Mouse (Mus musculus): ENCODE results near the gene Snd1. TPM values are rescaled to one million over a fixed set of nuclear protein-coding genes. Genes with fewer than 3 reads are reported as not detected.

The Snd1 gene
- polyA plus RNA-seq, 1 experiment from 2014 or later: 104 TPM

DNA sequence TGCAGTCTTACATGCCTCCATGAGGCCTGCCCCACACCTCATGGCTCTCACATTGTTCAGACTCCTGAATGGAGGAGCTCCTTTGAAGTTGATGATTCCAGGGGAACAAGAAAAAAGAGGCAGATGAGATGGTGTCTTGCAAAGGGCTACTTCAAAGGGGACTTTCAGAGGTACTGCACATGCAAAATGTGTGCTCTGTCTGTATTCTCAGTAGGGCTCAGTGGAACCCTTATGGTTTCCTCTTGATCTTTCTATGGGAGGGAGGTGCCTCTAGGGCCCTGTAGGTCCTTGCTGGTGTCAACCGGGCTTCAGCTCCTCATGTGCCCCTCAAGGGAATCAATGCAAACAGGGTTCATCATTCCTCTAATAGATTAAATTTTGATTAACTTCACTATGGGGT lies 197.4 kb downstream of the Snd1 start:
- no peak overlapping the region for H3K4me2 ChIP-seq
- WGBS: 84% methylated on average over 1 of the region's 1 CpGs
- no peak overlapping the region for H3K9ac ChIP-seq
- no peak overlapping the region for H3K4me3 ChIP-seq (replicated peaks)
- no peak for ATAC-seq (ENCODE audit: low FRiP score)
- H3K27ac ChIP-seq: no peak overlapping the region
- H3K9me3 ChIP-seq: no peaks in the 10 kb centered on the region
- H3K4me1 ChIP-seq: no peaks in the 10 kb centered on the region
- H3K36me3 ChIP-seq (replicated peaks): no peaks in the 10 kb centered on the region
- no peaks in the 10 kb centered on the region for H3K27me3 ChIP-seq

DNA sequence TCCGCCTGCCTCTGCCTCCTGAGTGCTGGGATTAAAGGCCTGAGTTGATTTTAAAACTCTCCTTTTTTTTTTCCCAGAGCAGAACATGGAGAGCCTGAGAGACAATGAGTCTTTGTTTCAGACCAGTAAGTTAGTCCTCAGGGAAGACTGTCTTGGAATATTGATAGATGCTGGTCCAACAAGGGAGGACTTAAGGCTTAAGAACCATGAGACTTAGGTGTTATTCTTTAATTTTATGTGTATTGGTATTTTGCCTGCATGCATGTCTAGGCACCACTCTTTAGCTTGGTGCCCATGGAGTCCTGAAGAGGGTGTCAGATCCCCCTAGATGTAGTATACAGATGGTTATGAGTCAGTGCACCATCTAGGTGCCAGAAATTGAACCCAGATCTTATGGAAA lies 199.7 kb downstream of the Snd1 start:
- Histone ChIP-seq H3K27ac (no peak overlapping the region), H3K27me3 (no peaks in the 10 kb centered on the region), H3K36me3 (replicated peaks) (no peaks in the 10 kb centered on the region), H3K4me3 (replicated peaks) (no peak overlapping the region), H3K9ac (no peak overlapping the region), H3K4me2 (no peak overlapping the region), H3K4me1 (no peaks in the 10 kb centered on the region), H3K9me3 (no peaks in the 10 kb centered on the region)
- 93% methylated on average over 1 of the region's 1 CpGs for WGBS
- no peak for ATAC-seq (ENCODE audit: low FRiP score)

DNA sequence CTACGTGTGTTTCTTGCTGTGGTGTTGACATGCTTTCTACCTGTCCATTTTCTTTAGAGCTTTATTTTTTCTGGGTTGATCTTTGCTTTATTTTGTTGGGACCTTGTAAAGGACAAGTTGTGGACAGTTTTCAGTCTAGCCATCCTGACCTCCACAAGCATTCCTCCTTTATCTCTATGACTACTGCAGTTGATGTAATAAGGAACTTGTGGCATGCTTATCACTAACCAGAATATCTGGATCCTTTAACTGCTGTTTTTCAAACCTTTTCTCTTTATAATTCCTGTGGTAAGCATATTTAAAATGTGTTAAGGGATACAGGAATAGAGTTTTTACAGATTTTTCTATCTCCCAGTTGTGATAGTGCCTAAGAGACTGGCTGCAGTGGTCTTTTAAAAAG lies 204.0 kb downstream of the Snd1 start:
- no peaks in the 10 kb centered on the region for H3K36me3 ChIP-seq (replicated peaks)
- WGBS: 89% methylated on average over 1 of the region's 1 CpGs
- H3K4me2 ChIP-seq: no peak overlapping the region
- no peak overlapping the region for H3K4me3 ChIP-seq (replicated peaks)
- ATAC-seq (ENCODE audit: low FRiP score): no peak
- no peaks in the 10 kb centered on the region for H3K4me1 ChIP-seq
- H3K9ac ChIP-seq: no peak overlapping the region
- H3K9me3 ChIP-seq: no peaks in the 10 kb centered on the region
- no peak overlapping the region for H3K27ac ChIP-seq
- no peaks in the 10 kb centered on the region for H3K27me3 ChIP-seq

DNA sequence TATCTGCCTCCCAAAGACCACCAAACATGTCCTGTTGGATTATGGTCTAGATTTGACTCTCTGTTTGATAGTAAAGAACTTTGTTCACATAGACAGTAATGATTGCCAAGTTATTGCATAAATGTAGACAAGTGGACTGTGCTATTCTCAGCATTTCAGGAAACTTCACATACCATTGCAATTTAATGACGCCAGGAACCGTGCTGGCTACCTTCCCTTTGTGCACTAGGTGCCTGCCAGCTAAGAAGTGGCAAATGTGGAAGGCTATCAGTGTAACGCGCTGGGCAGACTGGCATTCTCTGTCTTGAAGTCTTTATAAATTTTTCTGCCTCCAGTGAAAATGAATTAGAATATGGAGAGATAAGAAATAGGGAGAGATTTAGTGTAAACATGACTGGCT lies 205.6 kb downstream of the Snd1 start:
- 90% methylated on average over 4 of the region's 4 CpGs for WGBS
- Histone ChIP-seq H3K4me3 (replicated peaks) (no peak overlapping the region), H3K4me1 (no peaks in the 10 kb centered on the region), H3K27ac (no peak overlapping the region), H3K9ac (no peak overlapping the region), H3K9me3 (no peaks in the 10 kb centered on the region), H3K27me3 (no peaks in the 10 kb centered on the region), H3K4me2 (no peak overlapping the region), H3K36me3 (replicated peaks) (no peaks in the 10 kb centered on the region)
- no peak for ATAC-seq (ENCODE audit: low FRiP score)

DNA sequence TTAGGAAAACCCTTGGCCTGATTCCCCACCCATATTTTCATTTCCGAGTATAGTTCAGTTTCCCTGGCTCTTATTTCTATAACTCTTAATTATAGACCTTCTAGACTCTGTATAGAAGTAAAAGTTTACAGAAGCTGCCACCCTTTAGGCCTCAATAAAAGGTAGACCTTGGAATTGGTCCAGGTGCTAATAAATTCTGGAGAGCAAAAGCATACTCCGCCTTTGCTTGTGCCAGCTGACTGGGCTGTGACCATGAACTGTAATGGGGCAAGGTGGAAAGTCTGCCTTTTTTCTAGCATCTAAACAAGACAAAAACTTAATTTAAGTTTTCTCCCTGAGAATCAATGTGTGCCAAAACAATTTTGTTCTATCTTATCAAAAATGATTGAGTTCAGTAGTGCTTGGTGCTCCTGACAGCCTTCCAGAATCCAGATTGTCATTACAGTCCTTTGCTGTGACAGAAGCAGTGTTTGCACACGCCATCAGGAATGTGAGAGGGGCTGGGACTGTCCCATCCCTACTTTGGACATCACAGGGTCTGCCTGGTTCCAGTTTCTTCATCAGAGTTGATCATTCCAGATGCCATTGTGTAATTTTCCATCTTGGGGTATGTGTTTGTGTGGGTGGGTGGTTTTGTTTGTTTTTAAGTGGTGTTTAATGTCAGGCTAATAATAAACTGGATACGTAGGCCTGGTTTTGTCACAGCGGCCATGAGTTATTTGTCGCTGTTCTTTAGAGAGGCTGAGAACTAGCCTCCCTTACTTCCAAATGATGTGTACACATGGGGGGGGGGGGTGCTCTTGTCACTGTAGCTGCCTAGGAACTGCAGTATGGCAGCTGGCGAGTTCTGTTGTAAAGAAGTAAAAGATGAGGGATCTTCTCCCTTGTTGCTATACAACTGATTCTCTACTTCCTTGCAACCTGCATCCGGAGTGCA lies 206.8 kb downstream of the Snd1 start:
- H3K9ac ChIP-seq: no peak overlapping the region
- H3K27me3 ChIP-seq: no peaks in the 10 kb centered on the region
- H3K4me3 ChIP-seq (replicated peaks): no peak overlapping the region
- ATAC-seq (ENCODE audit: low FRiP score): no peak
- H3K36me3 ChIP-seq (replicated peaks): no peaks in the 10 kb centered on the region
- no peaks in the 10 kb centered on the region for H3K9me3 ChIP-seq
- no peaks in the 10 kb centered on the region for H3K4me1 ChIP-seq
- H3K27ac ChIP-seq: no peak overlapping the region
- WGBS: 87% methylated on average over 8 of the region's 8 CpGs
- no peak overlapping the region for H3K4me2 ChIP-seq

DNA sequence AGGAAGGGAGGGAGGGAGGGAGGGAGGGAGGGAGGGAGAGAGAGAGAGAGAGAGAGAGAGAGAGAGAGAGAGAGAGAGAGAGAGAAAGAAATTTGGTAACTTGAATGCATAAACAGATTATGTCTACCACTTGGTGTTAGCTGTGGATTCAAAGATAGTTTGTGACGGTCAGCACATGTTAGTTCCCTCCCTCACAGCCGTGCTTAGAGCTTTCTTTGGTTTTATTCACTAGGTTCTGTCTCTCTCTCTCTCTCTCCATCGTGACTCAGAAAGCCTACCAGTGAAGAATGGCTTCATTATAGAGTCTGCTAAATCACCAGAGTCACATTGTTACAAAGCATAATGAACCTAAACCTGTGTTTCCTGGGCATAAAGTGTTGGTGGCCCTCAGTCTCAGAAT lies 210.1 kb downstream of the Snd1 start:
- no peaks in the 10 kb centered on the region for H3K27me3 ChIP-seq
- 43% methylated on average over 3 of the region's 3 CpGs for WGBS
- H3K4me3 ChIP-seq (replicated peaks): no peak overlapping the region
- H3K9me3 ChIP-seq: no peaks in the 10 kb centered on the region
- H3K36me3 ChIP-seq (replicated peaks): no peaks in the 10 kb centered on the region
- no peaks in the 10 kb centered on the region for H3K4me1 ChIP-seq
- no peak overlapping the region for H3K9ac ChIP-seq
- no peak overlapping the region for H3K4me2 ChIP-seq
- ATAC-seq (ENCODE audit: low FRiP score): no peak
- no peak overlapping the region for H3K27ac ChIP-seq

DNA sequence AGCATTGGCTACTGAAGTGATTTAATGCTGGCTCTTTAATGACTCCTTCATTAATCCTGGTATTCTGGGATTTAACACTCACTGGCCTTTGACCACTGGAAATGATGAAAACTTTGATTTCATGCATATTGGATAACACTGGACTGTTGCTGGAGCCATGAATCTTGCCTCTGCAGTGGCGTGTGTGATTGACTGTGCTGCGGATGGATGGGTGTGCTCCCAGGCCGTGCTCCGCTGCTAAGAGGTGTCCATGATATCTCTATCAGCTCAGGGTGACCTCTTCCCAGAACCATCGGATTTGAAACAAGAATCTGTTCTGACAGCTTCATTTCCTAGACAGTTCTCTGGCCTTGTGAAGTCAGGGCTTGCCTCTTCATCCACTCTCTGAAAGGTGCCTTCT lies 210.8 kb downstream of the Snd1 start:
- Histone ChIP-seq H3K27me3 (no peaks in the 10 kb centered on the region), H3K4me3 (replicated peaks) (no peak overlapping the region), H3K4me1 (no peaks in the 10 kb centered on the region), H3K4me2 (no peak overlapping the region), H3K36me3 (replicated peaks) (no peaks in the 10 kb centered on the region), H3K9me3 (no peaks in the 10 kb centered on the region), H3K27ac (no peak overlapping the region), H3K9ac (no peak overlapping the region)
- WGBS: 88% methylated on average over 5 of the region's 5 CpGs
- no peak for ATAC-seq (ENCODE audit: low FRiP score)

DNA sequence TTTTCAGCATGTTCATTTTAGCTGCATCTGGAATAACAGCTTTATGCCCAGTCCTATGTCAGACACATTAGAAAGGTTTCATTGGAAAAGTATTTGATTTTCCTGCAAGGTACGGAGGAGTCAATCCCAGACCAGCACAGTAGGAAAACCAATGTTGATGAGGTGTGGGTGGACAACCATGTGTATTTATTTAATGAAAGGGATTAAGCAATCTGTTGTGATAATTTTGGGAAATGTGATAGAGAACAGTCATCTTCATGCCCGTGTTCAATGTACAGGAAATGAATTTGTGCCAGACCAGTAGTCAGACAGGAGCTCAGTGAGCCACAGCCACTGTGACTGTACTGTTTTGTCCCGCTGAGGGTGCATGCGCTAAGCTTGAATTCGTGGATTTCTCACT lies 212.8 kb downstream of the Snd1 start:
- no peak overlapping the region for H3K4me3 ChIP-seq (replicated peaks)
- 91% methylated on average over 5 of the region's 5 CpGs for WGBS

DNA sequence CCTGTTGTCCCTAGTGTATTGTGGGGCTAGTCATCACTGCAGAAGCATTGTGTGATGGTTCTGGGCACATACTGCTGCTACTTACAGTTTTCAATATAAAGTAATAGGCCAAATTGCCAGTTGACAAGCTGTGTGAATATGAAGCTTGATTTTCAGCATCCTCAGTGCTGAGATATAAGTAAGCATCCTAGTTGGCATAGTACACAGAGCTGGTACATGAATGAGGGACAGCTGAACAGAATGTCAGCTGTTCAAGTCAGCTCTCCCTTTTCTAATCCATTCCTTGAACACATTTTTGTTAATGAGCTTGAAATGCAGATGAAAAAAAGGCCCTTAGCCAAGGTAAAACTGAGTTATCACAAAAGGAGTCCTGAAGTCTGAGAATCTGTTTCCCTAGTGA lies 217.7 kb downstream of the Snd1 start:
- no peaks in the 10 kb centered on the region for H3K4me1 ChIP-seq
- no peak overlapping the region for H3K4me3 ChIP-seq (replicated peaks)
- no peak for ATAC-seq (ENCODE audit: low FRiP score)
- H3K27ac ChIP-seq: no peak overlapping the region
- H3K27me3 ChIP-seq: no peaks in the 10 kb centered on the region
- H3K9me3 ChIP-seq: no peaks in the 10 kb centered on the region
- no peaks in the 10 kb centered on the region for H3K36me3 ChIP-seq (replicated peaks)
- H3K4me2 ChIP-seq: no peak overlapping the region
- no peak overlapping the region for H3K9ac ChIP-seq

More for the DNA sequence above, 212.8 kb downstream of the Snd1 start:
- Histone ChIP-seq H3K36me3 (replicated peaks) (no peaks in the 10 kb centered on the region), H3K9me3 (no peaks in the 10 kb centered on the region), H3K4me1 (no peaks in the 10 kb centered on the region), H3K27ac (no peak overlapping the region), H3K9ac (no peak overlapping the region), H3K27me3 (no peaks in the 10 kb centered on the region), H3K4me2 (no peak overlapping the region)
- ATAC-seq (ENCODE audit: low FRiP score): no peak

DNA sequence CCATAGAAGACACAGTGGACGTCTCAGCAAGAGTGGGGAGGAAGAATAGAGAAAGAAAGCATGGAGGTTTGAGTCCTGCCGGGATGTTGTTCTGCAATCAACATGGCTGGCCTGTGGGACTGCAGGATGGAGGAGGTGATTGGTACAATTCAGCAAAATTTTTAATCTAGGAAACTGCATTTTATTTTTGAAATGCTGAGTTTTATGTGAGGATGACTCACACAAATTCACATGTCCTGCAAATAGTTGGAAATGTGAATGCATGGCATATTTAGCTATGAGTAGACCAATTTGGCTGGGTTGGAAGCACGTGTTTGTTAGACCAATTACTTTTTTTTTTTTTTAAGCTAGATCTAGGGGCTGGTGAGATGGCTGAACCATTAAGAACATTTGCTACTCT lies 222.3 kb downstream of the Snd1 start:
- H3K27me3 ChIP-seq: no peaks in the 10 kb centered on the region
- H3K9me3 ChIP-seq: no peaks in the 10 kb centered on the region
- H3K4me3 ChIP-seq (replicated peaks): no peak overlapping the region
- no peak overlapping the region for H3K27ac ChIP-seq
- no peak for ATAC-seq (ENCODE audit: low FRiP score)
- H3K36me3 ChIP-seq (replicated peaks): no peaks in the 10 kb centered on the region
- H3K4me1 ChIP-seq: no peaks in the 10 kb centered on the region
- no peak overlapping the region for H3K9ac ChIP-seq
- H3K4me2 ChIP-seq: no peak overlapping the region
- 89% methylated on average over 3 of the region's 3 CpGs for WGBS

DNA sequence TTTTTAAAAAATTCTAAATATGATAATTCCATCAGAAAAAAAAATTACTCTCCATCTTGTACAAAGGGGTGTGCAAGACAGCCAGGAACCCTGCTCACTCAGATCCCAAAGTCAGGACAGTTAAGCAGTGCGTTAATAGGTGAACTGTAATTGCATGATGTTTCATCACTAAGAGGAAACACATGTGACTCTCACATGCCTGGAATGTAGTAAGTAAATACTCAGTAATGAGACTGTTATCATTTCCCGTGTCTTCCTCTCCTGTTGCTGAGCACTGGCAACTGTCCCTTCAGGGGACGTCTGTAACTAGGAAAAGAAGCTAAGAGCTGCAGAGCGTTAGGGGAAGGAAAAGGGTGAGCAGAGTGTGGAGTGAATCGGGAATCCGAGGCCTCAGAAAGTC lies 229.7 kb downstream of the Snd1 start:
- no peaks in the 10 kb centered on the region for H3K27me3 ChIP-seq
- no peak overlapping the region for H3K4me2 ChIP-seq
- WGBS: 74% methylated on average over 6 of the region's 6 CpGs
- ATAC-seq (ENCODE audit: low FRiP score): no peak
- peaks cover 23% of the 10 kb centered on the region for H3K4me1 ChIP-seq
- no peak overlapping the region for H3K4me3 ChIP-seq (replicated peaks)
- H3K36me3 ChIP-seq (replicated peaks): no peaks in the 10 kb centered on the region
- no peak overlapping the region for H3K27ac ChIP-seq
- H3K9me3 ChIP-seq: no peaks in the 10 kb centered on the region
- H3K9ac ChIP-seq: no peak overlapping the region

DNA sequence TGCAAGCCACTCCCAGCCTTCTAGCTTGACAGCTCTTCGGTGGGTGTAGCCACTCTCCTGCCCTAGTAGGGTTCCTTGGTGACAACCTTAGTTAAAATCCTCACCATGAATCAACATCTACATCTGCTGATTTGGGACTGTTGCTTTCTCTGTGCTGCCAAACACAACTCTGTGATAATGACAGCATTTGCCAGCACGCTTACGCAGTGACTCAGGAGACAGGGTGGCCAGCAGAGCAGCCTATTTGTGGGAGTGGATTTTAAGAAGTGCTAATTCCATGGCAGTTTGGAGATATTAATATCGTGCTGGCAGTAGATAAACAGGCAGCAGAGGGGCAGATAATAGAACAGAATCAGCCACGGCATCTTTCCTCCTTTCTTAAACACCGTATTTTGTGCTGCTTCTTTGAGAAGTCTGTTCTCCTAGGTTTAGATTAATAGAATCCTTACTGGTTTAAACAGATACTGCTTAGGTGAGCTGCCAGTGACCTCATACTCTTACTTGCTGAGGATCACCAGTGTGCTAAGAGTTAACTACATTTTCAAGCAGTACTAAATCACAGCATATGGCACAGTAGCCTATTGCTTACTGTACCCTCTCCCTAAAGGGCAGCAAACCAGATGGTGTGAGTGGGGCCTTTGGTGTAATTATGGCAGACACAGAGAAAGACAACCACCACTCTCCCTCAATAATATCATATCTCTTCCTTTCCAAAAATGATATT lies 230.6 kb downstream of the Snd1 start:
- Histone ChIP-seq H3K4me3 (replicated peaks) (no peak overlapping the region), H3K36me3 (replicated peaks) (no peaks in the 10 kb centered on the region), H3K27me3 (no peaks in the 10 kb centered on the region), H3K4me2 (no peak overlapping the region), H3K4me1 (peaks cover 30% of the 10 kb centered on the region), H3K9ac (no peak overlapping the region), H3K27ac (no peak overlapping the region), H3K9me3 (no peaks in the 10 kb centered on the region)
- ATAC-seq (ENCODE audit: low FRiP score): no peak
- WGBS: 81% methylated on average over 6 of the region's 6 CpGs

All from forebrain, embryonic 12.5 days (tissue).